Mouse (Mus musculus): ENCODE measurements around the gene Cxcr5. TPM values are rescaled to one million over a fixed set of nuclear protein-coding genes. Genes with fewer than 3 reads are reported as not detected.

Gene Cxcr5
- polyA plus RNA-seq, 1 experiment from 2014 or later = not detected

- H3K9ac ChIP-seq (replicated peaks; ENCODE audit: low read depth, low read length) = no peak overlapping the region
- H3K4me3 ChIP-seq (replicated peaks; ENCODE audit: low read length) = no peak overlapping the region
- H3K9me3 ChIP-seq (ENCODE audit: control insufficient read depth, low read length) = no peaks in the 10 kb centered on the region; the same call in 1 of the 2 replicates
- 54% methylated on average over 9 of the region's 9 CpGs for WGBS
- H3K4me2 ChIP-seq (ENCODE audit: low read length) = no peak overlapping the region
- no peaks in the 10 kb centered on the region for H3K27me3 ChIP-seq (replicated peaks; ENCODE audit: control insufficient read depth, insufficient read depth, low read length)
- no peaks in the 10 kb centered on the region for H3K36me3 ChIP-seq (ENCODE audit: control insufficient read depth, insufficient read depth)
- H3K4me1 ChIP-seq (replicated peaks; ENCODE audit: control insufficient read depth, insufficient read depth, low read length) = no peaks in the 10 kb centered on the region
- H3K27ac ChIP-seq (ENCODE audit: low read length) = no peak overlapping the region
- ATAC-seq = no peak
These were observed 35.2 kb downstream of the Cxcr5 start for GRCm38 (mm10) chr9:44526337-44527112.

GRCm38 (mm10) chr9:44525589-44525988 lies 36.1 kb downstream of the Cxcr5 start:
- H3K36me3 ChIP-seq (ENCODE audit: control insufficient read depth, insufficient read depth) = no peaks in the 10 kb centered on the region
- no peak overlapping the region for H3K27ac ChIP-seq (ENCODE audit: low read length)
- H3K27me3 ChIP-seq (replicated peaks; ENCODE audit: control insufficient read depth, insufficient read depth, low read length) = no peaks in the 10 kb centered on the region
- ATAC-seq = no peak
- no peak overlapping the region for H3K4me2 ChIP-seq (ENCODE audit: low read length)
- no peaks in the 10 kb centered on the region for H3K4me1 ChIP-seq (replicated peaks; ENCODE audit: control insufficient read depth, insufficient read depth, low read length)
- no peak overlapping the region for H3K9ac ChIP-seq (replicated peaks; ENCODE audit: low read depth, low read length)
- no peak overlapping the region for H3K4me3 ChIP-seq (replicated peaks; ENCODE audit: low read length)
- WGBS = 86% methylated on average over 8 of the region's 8 CpGs
- no peaks in the 10 kb centered on the region for H3K9me3 ChIP-seq (ENCODE audit: control insufficient read depth, low read length)

GRCm38 (mm10) chr9:44525001-44525400 lies 36.7 kb downstream of the Cxcr5 start:
- WGBS = 74% methylated on average over 3 of the region's 3 CpGs
- ATAC-seq = no peak

GRCm38 (mm10) chr9:44524235-44524826 lies 37.3 kb downstream of the Cxcr5 start:
- no peak overlapping the region for H3K27ac ChIP-seq (ENCODE audit: low read length)
- WGBS = 80% methylated on average over 5 of the region's 5 CpGs
- no peak for ATAC-seq
- no peak overlapping the region for H3K4me2 ChIP-seq (ENCODE audit: low read length)
- H3K9me3 ChIP-seq (ENCODE audit: control insufficient read depth, low read length) = no peaks in the 10 kb centered on the region
- H3K36me3 ChIP-seq (ENCODE audit: control insufficient read depth, insufficient read depth) = no peaks in the 10 kb centered on the region
- no peaks in the 10 kb centered on the region for H3K27me3 ChIP-seq (replicated peaks; ENCODE audit: control insufficient read depth, insufficient read depth, low read length)
- H3K4me1 ChIP-seq (replicated peaks; ENCODE audit: control insufficient read depth, insufficient read depth, low read length) = no peaks in the 10 kb centered on the region
- no peak overlapping the region for H3K9ac ChIP-seq (replicated peaks; ENCODE audit: low read depth, low read length)
- H3K4me3 ChIP-seq (replicated peaks; ENCODE audit: low read length) = no peak overlapping the region

More at GRCm38 (mm10) chr9:44525001-44525400, 36.7 kb downstream of the Cxcr5 start:
- no peaks in the 10 kb centered on the region for H3K36me3 ChIP-seq (ENCODE audit: control insufficient read depth, insufficient read depth)
- no peaks in the 10 kb centered on the region for H3K27me3 ChIP-seq (replicated peaks; ENCODE audit: control insufficient read depth, insufficient read depth, low read length)
- H3K9ac ChIP-seq (replicated peaks; ENCODE audit: low read depth, low read length) = no peak overlapping the region
- no peak overlapping the region for H3K4me2 ChIP-seq (ENCODE audit: low read length)
- H3K9me3 ChIP-seq (ENCODE audit: control insufficient read depth, low read length) = no peaks in the 10 kb centered on the region
- no peak overlapping the region for H3K4me3 ChIP-seq (replicated peaks; ENCODE audit: low read length)
- no peaks in the 10 kb centered on the region for H3K4me1 ChIP-seq (replicated peaks; ENCODE audit: control insufficient read depth, insufficient read depth, low read length)
- no peak overlapping the region for H3K27ac ChIP-seq (ENCODE audit: low read length)

- Histone ChIP-seq H3K4me2 (ENCODE audit: low read length) (no peak overlapping the region), H3K9ac (replicated peaks; ENCODE audit: low read depth, low read length) (no peak overlapping the region), H3K27ac (ENCODE audit: low read length) (no peak overlapping the region), H3K4me1 (replicated peaks; ENCODE audit: control insufficient read depth, insufficient read depth, low read length) (no peaks in the 10 kb centered on the region), H3K36me3 (ENCODE audit: control insufficient read depth, insufficient read depth) (no peaks in the 10 kb centered on the region), H3K9me3 (ENCODE audit: control insufficient read depth, low read length) (no peaks in the 10 kb centered on the region), H3K27me3 (replicated peaks; ENCODE audit: control insufficient read depth, insufficient read depth, low read length) (no peaks in the 10 kb centered on the region), H3K4me3 (replicated peaks; ENCODE audit: low read length) (no peak overlapping the region)
- no peak for ATAC-seq
- 87% methylated on average over 5 of the region's 5 CpGs for WGBS
These were observed 38.0 kb downstream of the Cxcr5 start for GRCm38 (mm10) chr9:44523686-44524085.

GRCm38 (mm10) chr9:44521927-44522326 lies 39.8 kb downstream of the Cxcr5 start:
- no peak overlapping the region for H3K27ac ChIP-seq (ENCODE audit: low read length)
- no peak overlapping the region for H3K4me3 ChIP-seq (replicated peaks; ENCODE audit: low read length)
- ATAC-seq = no peak
- no peak overlapping the region for H3K9ac ChIP-seq (replicated peaks; ENCODE audit: low read depth, low read length)
- H3K9me3 ChIP-seq (ENCODE audit: control insufficient read depth, low read length) = no peaks in the 10 kb centered on the region
- whole genome bisulfite sequencing = 84% methylated on average over 10 of the region's 10 CpGs
- 0 out of 2 replicates have a peak, but pooled peaks cover 6% of the 10 kb centered on the region for H3K4me1 ChIP-seq (replicated peaks; ENCODE audit: control insufficient read depth, insufficient read depth, low read length)
- no peaks in the 10 kb centered on the region for H3K36me3 ChIP-seq (ENCODE audit: control insufficient read depth, insufficient read depth)
- H3K4me2 ChIP-seq (ENCODE audit: low read length) = no peak overlapping the region
- no peaks in the 10 kb centered on the region for H3K27me3 ChIP-seq (replicated peaks; ENCODE audit: control insufficient read depth, insufficient read depth, low read length)

- H3K4me3 ChIP-seq (replicated peaks; ENCODE audit: low read length) = no peak overlapping the region
- no peaks in the 10 kb centered on the region for H3K9me3 ChIP-seq (ENCODE audit: control insufficient read depth, low read length)
- no peaks in the 10 kb centered on the region for H3K27me3 ChIP-seq (replicated peaks; ENCODE audit: control insufficient read depth, insufficient read depth, low read length)
- 0 out of 2 replicates have a peak, but pooled peaks cover 6% of the 10 kb centered on the region for H3K4me1 ChIP-seq (replicated peaks; ENCODE audit: control insufficient read depth, insufficient read depth, low read length)
- no peak overlapping the region for H3K9ac ChIP-seq (replicated peaks; ENCODE audit: low read depth, low read length)
- 49% methylated on average over 7 of the region's 7 CpGs for WGBS
- H3K36me3 ChIP-seq (ENCODE audit: control insufficient read depth, insufficient read depth) = no peaks in the 10 kb centered on the region
- no peak overlapping the region for H3K4me2 ChIP-seq (ENCODE audit: low read length)
- H3K27ac ChIP-seq (ENCODE audit: low read length) = no peak overlapping the region
- peak; percentile 40 for ATAC-seq
These were observed 43.6 kb downstream of the Cxcr5 start for GRCm38 (mm10) chr9:44518068-44518467.

GRCm38 (mm10) chr9:44517368-44517767 lies 44.3 kb downstream of the Cxcr5 start:
- H3K27ac ChIP-seq (ENCODE audit: low read length) = no peak overlapping the region
- WGBS = 80% methylated on average over 4 of the region's 4 CpGs
- H3K36me3 ChIP-seq (ENCODE audit: control insufficient read depth, insufficient read depth) = no peaks in the 10 kb centered on the region
- H3K4me2 ChIP-seq (ENCODE audit: low read length) = no peak overlapping the region
- H3K27me3 ChIP-seq (replicated peaks; ENCODE audit: control insufficient read depth, insufficient read depth, low read length) = no peaks in the 10 kb centered on the region
- ATAC-seq = no peak
- peaks cover 6% of the 10 kb centered on the region; the same call in 1 of the 2 replicates for H3K4me1 ChIP-seq (replicated peaks; ENCODE audit: control insufficient read depth, insufficient read depth, low read length)
- H3K4me3 ChIP-seq (replicated peaks; ENCODE audit: low read length) = no peak overlapping the region
- H3K9me3 ChIP-seq (ENCODE audit: control insufficient read depth, low read length) = no peaks in the 10 kb centered on the region
- H3K9ac ChIP-seq (replicated peaks; ENCODE audit: low read depth, low read length) = no peak overlapping the region

GRCm38 (mm10) chr9:44515891-44516290 lies 45.8 kb downstream of the Cxcr5 start:
- WGBS = 89% methylated on average over 5 of the region's 5 CpGs
- ATAC-seq = no peak

More at GRCm38 (mm10) chr9:44515891-44516290, 45.8 kb downstream of the Cxcr5 start:
- Histone ChIP-seq H3K27me3 (replicated peaks; ENCODE audit: control insufficient read depth, insufficient read depth, low read length) (no peaks in the 10 kb centered on the region), H3K4me1 (replicated peaks; ENCODE audit: control insufficient read depth, insufficient read depth, low read length) (peaks cover 11% of the 10 kb centered on the region), H3K27ac (ENCODE audit: low read length) (no peak overlapping the region), H3K36me3 (ENCODE audit: control insufficient read depth, insufficient read depth) (no peaks in the 10 kb centered on the region), H3K9me3 (ENCODE audit: control insufficient read depth, low read length) (no peaks in the 10 kb centered on the region), H3K9ac (replicated peaks; ENCODE audit: low read depth, low read length) (no peak overlapping the region), H3K4me2 (ENCODE audit: low read length) (no peak overlapping the region), H3K4me3 (replicated peaks; ENCODE audit: low read length) (no peak overlapping the region)

Data from forebrain, embryonic 16.5 days (tissue).